Mouse (Mus musculus): Measurements from ENCODE around the gene Dzip1l.
"Not testable (repeated sequence)": the region's sequence is repeated elsewhere in the genome, so short reads cannot be mapped to it uniquely, and the experiment has no call there.

Dzip1l gene

GRCm38 (mm10) chr9:99629281-99630011 lies at the start of gene Dzip1l:
TSS of gene Dzip1l (plus strand) at chr9:99629496.
- DNase-seq (ENCODE audit: low read depth in 2 of 2, low spot score in 2 of 2): no peak

- DNase-seq (ENCODE audit: low read depth in 2 of 2, low spot score in 2 of 2): peak in 1 of 2 experiments; percentile 20
These were observed 48.6 kb upstream of the Dzip1l start for GRCm38 (mm10) chr9:99580655-99581054.

- peak; percentile 48 to 54 for DNase-seq (ENCODE audit: low read depth in 2 of 2, low spot score in 2 of 2)
These were observed 41.6 kb upstream of the Dzip1l start for GRCm38 (mm10) chr9:99587505-99588202.

- DNase-seq (ENCODE audit: low read depth in 2 of 2, low spot score in 2 of 2): no peak
These were observed 38.2 kb upstream of the Dzip1l start for GRCm38 (mm10) chr9:99591144-99591543.

GRCm38 (mm10) chr9:99599127-99599526 lies 30.2 kb upstream of the Dzip1l start:
- not testable (repeated sequence) for DNase-seq (ENCODE audit: low read depth in 2 of 2, low spot score in 2 of 2)

- DNase-seq (ENCODE audit: low read depth in 2 of 2, low spot score in 2 of 2): no peak
These were observed 25.7 kb upstream of the Dzip1l start for GRCm38 (mm10) chr9:99603566-99603965.

GRCm38 (mm10) chr9:99612202-99612601 lies 17.1 kb upstream of the Dzip1l start, which contains the start of gene A4gnt:
TSS of gene A4gnt (plus strand) at chr9:99612502.
- DNase-seq (ENCODE audit: low read depth in 2 of 2, low spot score in 2 of 2): no peak

GRCm38 (mm10) chr9:99619688-99620087 lies 9.6 kb upstream of the Dzip1l start:
- DNase-seq (ENCODE audit: low read depth in 2 of 2, low spot score in 2 of 2): no peak

- no peak for DNase-seq (ENCODE audit: low read depth in 2 of 2, low spot score in 2 of 2)
These were observed 9.1 kb upstream of the Dzip1l start for GRCm38 (mm10) chr9:99620196-99620595.

- DNase-seq (ENCODE audit: low read depth in 2 of 2, low spot score in 2 of 2): no peak
These were observed 7.3 kb upstream of the Dzip1l start for GRCm38 (mm10) chr9:99622034-99622433.

- no peak for DNase-seq (ENCODE audit: low read depth in 2 of 2, low spot score in 2 of 2)
These were observed 6.3 kb upstream of the Dzip1l start for GRCm38 (mm10) chr9:99622966-99623365.

GRCm38 (mm10) chr9:99624117-99624516 lies 5.2 kb upstream of the Dzip1l start:
- no peak for DNase-seq (ENCODE audit: low read depth in 2 of 2, low spot score in 2 of 2)

GRCm38 (mm10) chr9:99628581-99628980 lies 715 bp upstream of the Dzip1l start:
- DNase-seq (ENCODE audit: low read depth in 2 of 2, low spot score in 2 of 2): no peak

GRCm38 (mm10) chr9:99630071-99630470 lies 775 bp downstream of the Dzip1l start:
- DNase-seq (ENCODE audit: low read depth in 2 of 2, low spot score in 2 of 2): no peak

- no peak for DNase-seq (ENCODE audit: low read depth in 2 of 2, low spot score in 2 of 2)
These were observed 1.3 kb downstream of the Dzip1l start for GRCm38 (mm10) chr9:99630528-99631125.

- DNase-seq (ENCODE audit: low read depth in 2 of 2, low spot score in 2 of 2): no peak
These were observed 2.5 kb downstream of the Dzip1l start for GRCm38 (mm10) chr9:99631781-99632180.

- DNase-seq (ENCODE audit: low read depth in 2 of 2, low spot score in 2 of 2): no peak
These were observed 3.0 kb downstream of the Dzip1l start for GRCm38 (mm10) chr9:99632264-99632663.

- DNase-seq (ENCODE audit: low read depth in 2 of 2, low spot score in 2 of 2): no peak
These were observed 7.5 kb downstream of the Dzip1l start for GRCm38 (mm10) chr9:99636776-99637175.

GRCm38 (mm10) chr9:99637227-99637626 lies 7.9 kb downstream of the Dzip1l start:
- DNase-seq (ENCODE audit: low read depth in 2 of 2, low spot score in 2 of 2): no peak

- DNase-seq (ENCODE audit: low read depth in 2 of 2, low spot score in 2 of 2): no peak
These were observed 8.4 kb downstream of the Dzip1l start for GRCm38 (mm10) chr9:99637736-99638135.

- no peak for DNase-seq (ENCODE audit: low read depth in 2 of 2, low spot score in 2 of 2)
These were observed 10.7 kb downstream of the Dzip1l start for GRCm38 (mm10) chr9:99639957-99640356.

- DNase-seq (ENCODE audit: low read depth in 2 of 2, low spot score in 2 of 2): no peak
These were observed 16.1 kb downstream of the Dzip1l start for GRCm38 (mm10) chr9:99645416-99645815.
